Mouse (Mus musculus) left cerebral cortex, postnatal 25 days (tissue): ENCODE measurements around the gene Arid3a. TPM values are rescaled to one million over a fixed set of nuclear protein-coding genes. Genes with fewer than 3 reads are reported as not detected.

Experiments
- DNase-seq, 2 experiments: peaks; one replicate each; pipeline ENCODE4 v3.0.0; 2022; ENCODE audit warnings: low spot score in 2 of 2, mixed read lengths in 1 of 2
- intact Hi-C: fragments of 180-260 bp; cut with DNase I; formaldehyde crosslinking; loops from one replicate; pipeline ENCODE4 v1.15.1; 2025
- total RNA-seq, 2 experiments: library from RNA; stranded (reverse); gene quantifications; 2 replicates each; pipeline ENCODE4 v1.2.3; 2021

Arid3a gene
- total RNA-seq, 2 experiments from 2014 or later = 5.4 to 8.6 TPM

DNA sequence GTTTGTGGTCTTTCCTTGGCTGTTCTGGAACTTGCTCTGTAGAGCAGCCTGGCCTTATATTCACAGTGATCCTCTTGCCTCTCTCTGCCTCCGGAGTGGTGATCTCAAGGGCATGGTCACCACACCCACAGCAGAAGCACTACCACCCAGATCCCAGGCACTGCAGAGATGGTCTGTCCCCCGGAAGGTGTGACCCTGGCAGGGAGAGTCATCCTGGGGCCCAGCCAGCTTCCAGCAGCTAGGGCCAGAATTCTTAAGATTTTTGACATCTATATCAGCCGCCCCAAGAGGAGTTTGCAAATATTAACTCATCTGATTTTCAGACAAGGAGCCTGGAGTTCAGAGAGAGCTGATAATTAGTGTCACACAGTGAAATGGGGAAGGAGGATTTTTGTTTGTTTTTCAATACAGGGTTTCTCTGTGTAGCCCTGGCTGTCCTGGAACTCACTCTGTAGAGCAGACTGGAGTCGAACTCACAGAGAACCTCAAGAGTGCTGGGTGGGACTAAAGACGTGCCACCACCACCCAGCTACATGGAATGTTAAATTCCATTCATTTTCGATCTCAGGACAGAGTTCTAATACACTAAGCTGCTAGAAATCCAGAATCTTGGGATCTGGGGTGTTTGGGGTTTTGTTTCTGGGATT, 59.5 kb downstream of the Arid3a start:
- DNase-seq = no peak
- intact Hi-C loops = loop anchor here (5.0 kb wide), 1 partner anchor 66 kb away; no protein-coding TSS in a partner anchor

DNA sequence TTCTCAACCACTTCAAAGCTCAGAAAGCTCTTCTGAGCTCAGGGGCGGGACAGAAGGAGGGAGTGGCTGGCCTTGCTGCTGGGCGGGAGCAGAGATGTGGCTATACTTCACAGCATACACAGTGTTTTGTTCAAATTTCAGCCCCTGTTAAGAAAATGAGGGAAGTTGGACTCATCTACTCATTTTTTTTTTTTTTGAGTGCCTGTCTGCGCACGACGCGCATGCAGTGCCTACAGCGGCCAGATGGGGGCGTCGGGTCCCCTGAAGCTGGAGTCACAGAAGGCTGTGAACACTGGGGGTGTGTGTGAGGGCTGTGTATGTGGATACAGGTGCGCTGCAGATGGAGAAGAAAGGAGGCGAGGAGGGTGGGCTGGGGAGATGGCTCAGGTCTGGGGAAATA, 60.1 kb downstream of the Arid3a start:
- peak; percentile 75 to 83 for DNase-seq
- intact Hi-C loops = loop anchor here (5.0 kb wide), 1 partner anchor 65 kb away; no protein-coding TSS in a partner anchor

DNA sequence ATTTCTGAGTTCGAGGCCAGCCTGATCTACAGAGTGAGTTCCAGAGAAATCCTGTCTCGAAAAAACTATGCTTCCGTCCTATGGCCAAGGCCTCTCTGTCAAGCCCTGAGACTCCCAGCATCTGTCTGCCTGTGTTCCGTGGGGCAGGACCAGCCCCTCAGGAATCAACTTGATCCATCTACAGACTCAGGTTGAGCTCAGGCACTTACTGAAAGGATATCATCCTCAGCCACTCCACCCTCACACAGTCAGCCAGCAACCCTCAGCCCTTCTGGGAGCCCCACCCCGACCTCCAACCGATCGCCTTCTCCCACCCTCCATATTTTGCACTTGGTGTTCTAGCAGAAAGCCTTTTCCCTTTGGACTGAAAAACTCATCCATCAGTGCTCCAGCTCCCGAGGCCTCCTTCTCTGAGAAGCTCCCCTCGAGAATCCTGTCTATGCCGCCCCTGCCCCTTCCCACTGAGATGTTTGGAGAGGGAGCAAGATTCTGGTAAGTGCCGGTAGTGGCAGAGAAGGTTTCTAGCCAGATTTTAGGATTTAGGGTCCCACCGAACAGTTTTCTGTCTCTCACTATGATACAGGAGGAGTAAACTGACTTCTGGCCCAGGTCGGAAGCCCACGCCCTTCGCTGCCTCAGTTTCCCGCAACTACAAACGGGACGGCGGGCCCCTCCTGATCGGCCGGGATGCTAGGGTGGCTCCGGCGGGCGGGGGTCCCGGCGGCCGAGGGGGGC, 61.1 kb downstream of the Arid3a start:
- DNase-seq = no peak

DNA sequence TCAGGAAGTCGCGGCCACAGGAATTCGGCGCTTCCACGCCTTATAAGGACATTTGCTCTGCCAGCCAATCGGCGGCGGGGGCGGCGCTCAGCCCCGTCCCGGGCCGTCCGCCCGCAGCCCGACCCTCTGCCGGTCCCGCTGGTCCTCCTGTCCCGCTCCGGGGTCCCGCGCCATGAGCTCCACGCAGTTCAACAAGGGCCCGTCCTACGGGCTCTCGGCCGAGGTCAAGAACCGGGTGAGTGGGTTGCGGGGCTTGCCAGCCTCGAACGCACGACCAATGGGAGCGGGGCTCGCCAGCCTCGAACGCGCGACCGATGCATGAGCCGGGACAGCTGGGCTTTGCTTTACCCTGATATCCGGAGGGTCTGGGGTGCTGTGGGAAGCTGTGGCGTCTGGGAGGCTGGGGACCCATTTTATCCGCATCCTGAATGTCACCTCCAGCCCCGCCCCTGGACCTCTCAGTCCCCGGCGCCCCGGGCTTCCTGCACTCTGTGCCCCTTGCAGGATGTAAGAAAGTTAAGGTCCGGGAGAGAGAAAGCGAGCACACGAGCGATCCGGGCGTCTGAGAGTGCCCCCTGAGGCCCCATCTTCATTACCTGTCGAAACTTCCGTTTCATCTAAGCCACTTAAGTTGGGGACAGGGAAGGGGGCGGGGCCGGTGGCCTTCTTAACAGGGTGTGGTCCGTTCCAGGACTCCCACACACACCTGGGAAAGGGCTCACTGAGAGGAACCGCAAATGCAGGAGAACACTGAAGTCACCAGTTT, 61.8 kb downstream of the Arid3a start, which contains the start of gene Cnn2:
TSS of gene Cnn2 (plus strand) at position 79 of the 766 bp plus-strand sequence.
- intact Hi-C loops = loop anchor here (5.0 kb wide), 1 partner anchor 64 kb away; no protein-coding TSS in a partner anchor
- no peak for DNase-seq

More for the DNA sequence above, 61.1 kb downstream of the Arid3a start:
- intact Hi-C loops = loop anchor here (5.0 kb wide), 1 partner anchor 64 kb away; no protein-coding TSS in a partner anchor

DNA sequence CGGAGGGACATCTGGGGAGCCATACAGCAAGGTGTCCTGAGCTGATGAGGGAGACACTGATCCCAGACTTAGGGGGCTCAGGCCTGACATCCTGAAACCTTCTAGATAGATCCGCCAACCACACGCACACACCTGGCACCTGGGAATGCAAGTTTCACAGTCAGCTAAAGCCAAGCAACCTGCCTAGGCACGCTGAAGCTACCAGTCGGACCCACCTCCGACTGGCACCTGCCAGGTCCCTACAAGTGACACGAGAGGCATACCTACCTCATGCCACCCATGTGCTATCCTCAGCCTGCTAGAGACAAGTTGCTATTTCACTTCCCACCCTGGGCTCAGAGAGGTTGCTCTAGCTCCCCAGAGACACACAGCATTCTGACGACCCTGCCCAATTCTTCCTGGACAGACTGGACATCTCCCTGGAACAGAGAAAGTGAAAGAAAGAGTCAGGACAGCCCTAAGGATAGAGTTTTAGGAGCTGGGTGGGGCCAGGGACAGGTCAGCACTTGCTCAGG, 62.5 kb downstream of the Arid3a start:
- intact Hi-C loops = loop anchor here (5.0 kb wide), 1 partner anchor 63 kb away; no protein-coding TSS in a partner anchor
- DNase-seq = no peak

DNA sequence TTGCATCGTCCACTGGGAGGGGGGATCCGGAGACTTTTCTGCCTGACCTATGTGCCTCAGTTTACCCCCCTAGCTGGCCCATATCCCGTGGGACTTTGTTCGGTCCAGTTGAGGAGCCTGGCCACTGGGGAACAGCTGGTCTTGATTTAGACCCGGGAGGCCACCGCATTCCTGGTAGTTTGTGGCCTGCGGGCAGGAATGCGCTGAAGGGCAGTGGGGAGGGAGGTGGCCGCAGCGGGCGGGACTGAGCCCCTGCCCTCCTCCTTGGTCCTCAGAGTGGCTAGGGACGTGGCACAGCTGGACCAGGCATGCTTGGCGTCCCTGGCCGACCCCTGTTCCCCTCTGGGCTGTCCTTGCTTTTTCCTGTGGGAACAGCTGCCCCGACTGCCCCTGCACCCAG, 63.0 kb downstream of the Arid3a start:
- DNase-seq = no peak
- intact Hi-C loops = loop anchor here (5.0 kb wide), 1 partner anchor 62 kb away; no protein-coding TSS in a partner anchor

DNA sequence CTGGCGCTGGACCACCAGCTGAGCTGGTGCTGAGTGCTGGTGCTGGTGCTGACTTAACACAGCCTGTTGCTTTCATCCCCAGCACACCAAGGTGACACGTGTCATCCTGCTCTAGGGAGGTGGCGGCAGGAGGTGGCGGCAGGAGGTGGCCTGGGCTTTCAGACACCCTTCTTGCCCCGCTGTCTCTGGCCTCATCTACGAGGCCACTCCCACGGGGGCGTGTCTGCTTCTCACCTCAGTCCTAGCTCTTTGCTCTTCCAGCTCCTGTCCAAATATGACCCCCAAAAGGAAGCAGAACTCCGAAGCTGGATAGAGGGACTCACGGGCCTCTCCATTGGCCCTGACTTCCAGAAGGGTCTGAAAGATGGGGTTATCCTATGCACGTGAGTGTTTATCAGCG, 64.3 kb downstream of the Arid3a start:
- no peak for DNase-seq
- intact Hi-C loops = no loop called here

DNA sequence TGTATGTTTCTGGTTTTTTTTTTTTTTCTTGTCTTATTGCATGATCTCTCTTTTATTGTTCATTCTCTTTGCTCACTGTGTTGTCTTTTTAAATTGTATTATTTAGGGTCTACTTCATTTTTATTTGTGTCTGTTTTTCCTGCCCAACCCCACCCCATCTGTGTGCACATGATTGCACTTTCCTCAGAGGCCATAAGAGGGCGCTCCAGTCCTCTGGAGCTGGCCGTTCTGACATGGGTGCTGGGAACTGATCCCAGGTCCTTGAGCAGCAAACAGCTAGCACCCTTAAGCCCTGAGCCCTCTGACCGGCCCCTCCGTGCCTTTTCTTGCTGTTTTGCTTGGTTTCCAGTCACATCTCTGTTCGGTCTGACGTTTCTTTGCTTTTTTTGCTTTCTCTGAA, 64.7 kb downstream of the Arid3a start:
- no peak for DNase-seq
- intact Hi-C loops = no loop called here

DNA sequence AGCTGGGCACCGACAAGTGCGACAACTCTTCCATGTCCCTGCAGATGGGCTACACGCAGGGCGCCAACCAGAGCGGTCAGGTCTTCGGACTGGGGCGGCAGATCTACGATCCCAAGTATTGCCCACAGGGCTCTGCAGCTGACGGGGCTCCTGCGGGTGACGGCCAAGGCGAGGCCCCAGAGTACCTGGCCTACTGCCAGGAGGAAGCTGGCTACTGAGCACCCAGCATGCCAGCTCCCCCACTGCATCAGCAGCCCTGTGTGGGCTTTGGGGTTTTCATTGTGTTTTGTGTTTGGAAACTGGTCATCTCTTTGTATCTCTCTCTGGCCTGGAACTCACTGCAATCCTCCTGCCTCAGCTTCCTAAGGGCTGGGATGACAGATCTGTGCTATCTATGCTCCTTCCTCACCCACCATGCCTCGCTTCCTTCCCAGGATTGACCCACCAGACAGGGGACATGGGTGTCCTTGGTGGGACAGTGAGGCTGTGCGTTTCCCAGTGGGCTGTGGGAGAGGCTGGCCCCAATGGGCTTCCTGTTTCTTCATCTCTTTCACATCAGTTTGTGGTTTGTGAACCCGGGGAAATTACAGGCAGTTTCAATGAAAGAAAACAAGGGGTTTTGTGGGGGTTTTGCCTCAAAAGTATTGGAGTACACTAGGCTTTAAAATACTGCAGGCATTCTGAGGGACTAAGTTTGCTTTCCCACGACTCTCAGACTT, 67.7 kb downstream of the Arid3a start:
- intact Hi-C loops = no loop called here
- DNase-seq = no peak

DNA sequence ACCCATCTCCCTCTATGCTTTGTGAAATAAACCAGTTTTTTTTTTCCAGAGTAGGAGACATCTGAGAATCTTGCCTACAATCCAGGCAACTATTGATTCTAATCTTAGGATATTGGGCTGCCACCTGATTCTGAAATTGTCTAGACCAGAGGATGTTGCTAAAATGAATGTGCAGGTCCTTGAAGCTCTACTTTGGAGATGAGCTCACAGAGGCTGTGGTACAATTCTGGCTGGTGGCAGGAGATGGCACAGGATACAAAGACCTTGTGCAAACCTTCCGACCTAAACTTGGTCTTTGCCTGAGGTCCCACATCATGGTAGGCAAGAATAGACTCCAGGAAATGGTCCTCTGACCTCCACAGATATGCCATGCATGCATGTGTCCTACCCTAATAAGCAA, 68.8 kb downstream of the Arid3a start:
- intact Hi-C loops = no loop called here
- no peak for DNase-seq

DNA sequence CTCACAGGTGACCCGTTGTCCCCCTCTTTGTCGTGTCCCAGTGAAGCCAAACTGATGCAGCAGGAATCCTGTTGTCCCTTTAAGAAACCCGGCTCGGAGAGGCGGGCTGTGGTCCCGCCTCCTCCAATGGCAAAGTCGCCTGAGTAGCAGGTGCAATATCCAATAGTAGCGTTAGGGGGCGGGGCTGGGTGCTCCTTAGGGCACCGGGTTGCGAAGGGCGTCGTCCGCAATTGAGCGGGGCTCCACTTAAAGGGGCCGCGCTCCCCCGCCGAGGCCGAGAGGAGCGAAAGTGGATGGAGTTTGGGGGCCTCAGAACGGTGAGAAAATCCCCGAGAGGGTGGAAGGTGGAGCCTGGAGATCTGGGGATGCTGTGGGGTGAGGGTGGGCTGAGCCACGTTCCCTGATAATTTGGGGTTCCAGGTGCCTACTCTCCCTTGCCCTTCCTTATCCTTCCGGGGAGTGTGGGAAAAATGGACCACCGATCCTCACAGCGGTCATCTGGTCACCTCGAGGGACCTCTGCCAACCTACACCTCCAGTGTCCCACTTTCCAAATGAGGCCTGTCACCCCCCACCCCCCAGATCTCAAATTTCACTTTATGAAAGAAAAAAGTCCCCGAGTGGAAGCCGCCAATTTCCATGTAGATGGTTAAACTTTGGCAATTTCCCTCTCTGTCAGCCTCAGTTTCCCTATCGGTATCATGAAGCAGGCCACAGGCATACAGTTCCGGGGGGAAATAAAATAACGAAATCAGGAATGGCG, 69.6 kb downstream of the Arid3a start, which contains the start of gene Abca7:
TSS of gene Abca7 (plus strand) at position 223 of the 762 bp plus-strand sequence.
- DNase-seq = peak; percentile 93 to 96
- intact Hi-C loops = no loop called here

DNA sequence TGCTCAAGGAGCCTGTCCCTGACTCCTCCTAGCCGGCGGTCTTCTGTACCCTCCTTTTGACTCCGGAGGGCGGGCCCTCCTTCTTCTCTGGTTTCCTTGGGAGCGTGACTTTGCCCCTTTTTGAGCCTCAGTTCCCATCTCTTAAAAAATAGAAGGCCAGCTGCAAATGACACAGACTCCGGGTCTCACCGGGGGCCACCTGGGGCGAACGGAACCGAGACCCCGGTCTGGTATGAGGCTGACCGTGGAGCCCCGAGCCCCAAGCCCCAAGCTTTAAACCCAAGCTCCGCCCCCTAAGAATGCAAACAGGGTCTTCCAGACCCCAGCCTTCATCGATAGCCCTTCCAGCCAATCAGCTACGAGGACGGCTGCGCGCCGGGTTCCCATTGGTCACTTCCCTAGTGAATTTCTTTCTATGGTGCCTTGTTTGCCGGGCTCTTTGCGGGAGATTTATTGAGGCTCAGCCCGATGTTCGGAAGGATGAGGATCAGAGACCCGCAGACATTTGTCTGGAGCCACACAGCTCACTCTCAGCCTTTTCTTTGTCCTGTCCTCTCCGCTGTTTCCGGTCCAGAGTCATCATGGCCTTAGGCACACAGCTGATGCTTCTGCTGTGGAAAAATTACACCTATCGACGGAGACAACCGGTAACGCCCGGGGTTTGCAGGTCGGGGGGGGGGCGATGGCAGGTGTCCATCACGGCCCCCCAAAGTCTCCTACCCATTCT, 70.4 kb downstream of the Arid3a start:
- intact Hi-C loops = no loop called here
- DNase-seq = peak; percentile 72 to 85

DNA sequence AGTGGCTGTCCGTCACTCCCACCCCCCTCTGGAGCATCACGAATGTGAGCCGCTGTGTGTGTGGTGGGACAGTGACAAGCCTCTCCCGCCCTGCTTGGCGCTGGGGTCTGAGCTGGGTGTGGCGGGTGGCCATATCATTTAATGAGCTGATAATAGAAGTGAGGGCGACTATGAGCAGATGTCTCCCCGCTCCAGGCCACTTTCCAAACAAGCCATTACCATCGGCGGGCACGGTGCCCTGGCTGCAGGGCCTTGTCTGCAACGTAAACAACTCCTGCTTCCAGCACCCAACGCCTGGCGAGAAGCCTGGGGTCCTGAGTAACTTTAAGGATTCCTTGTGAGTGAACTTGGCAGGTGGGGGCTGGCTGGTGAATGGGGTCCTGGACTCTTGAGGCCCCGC, 71.0 kb downstream of the Arid3a start:
- intact Hi-C loops = no loop called here
- DNase-seq = no peak

DNA sequence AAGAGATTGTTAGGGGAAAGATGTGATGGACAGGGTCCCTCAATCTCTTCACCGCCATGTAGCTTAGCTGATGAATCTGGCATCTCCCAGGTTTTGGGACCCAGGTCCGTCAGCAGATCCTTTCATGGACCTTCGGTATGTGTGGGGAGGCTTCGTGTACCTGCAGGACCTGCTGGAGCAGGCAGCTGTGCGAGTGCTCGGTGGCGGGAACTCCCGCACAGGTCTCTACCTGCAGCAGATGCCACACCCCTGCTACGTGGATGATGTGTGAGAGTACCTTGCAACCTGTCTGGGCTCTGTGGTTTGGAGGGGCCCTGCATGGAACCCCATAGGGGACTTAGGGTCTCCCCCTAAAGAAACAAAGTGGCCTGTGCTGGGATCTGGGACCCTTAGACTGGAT, 75.1 kb downstream of the Arid3a start:
- no peak for DNase-seq
- intact Hi-C loops = no loop called here

DNA sequence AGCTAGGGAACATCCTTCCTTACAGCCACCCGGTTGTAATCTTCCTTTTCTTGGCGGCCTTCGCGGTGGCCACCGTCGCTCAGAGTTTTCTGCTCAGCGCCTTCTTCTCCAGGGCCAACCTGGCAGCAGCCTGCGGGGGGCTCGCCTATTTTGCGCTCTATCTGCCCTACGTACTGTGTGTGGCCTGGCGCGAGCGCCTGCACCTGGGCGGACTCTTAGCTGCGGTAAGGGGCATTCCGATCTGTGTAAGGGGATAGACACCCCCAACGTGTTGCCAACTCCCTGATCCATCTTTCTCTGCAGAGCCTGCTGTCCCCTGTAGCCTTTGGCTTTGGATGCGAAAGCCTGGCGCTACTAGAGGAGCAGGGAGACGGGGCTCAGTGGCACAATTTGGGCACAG, 76.0 kb downstream of the Arid3a start:
- intact Hi-C loops = no loop called here

DNA sequence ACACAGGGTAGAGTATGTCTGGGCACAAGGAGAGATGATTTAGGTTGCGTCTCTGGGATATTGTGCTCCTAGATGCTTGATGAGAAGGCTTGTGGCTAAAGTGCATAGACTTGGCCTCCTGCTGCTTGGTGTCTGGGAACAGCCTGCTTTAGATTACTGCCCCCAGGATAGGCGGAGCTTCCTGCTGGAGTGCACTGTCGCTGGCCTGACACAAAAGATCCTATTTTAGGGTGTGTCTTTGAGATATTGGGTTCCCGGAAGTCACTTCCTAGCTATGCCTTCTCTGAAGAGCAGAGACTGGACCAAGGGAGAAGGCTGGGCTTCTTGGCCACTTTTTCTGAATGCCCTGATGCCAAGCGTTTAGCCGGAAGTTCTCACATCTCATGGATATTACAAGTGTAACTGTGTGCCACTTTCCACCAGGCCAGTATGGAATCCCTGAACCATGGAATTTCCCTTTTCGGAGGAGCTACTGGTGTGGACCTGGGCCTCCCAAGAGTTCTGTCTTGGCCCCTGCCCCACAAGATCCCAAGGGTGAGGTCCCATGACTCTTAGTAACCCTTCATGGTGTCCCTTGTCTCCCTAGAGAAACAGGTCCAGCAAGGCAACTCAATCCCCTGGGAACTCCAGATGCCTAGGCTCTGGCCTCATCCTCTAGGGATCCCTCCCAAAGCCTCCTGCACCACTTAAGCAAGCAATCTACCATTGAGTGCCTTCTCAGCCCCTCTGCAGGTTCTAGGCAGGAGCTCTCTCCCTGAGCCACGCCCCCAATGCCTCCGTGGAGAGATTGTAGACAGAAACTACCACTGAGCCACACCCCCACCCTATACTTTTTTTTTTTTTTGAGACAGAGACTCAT, 76.8 kb downstream of the Arid3a start:
- no peak for DNase-seq
- intact Hi-C loops = no loop called here

More for the DNA sequence above, 76.0 kb downstream of the Arid3a start:
- DNase-seq = no peak

DNA sequence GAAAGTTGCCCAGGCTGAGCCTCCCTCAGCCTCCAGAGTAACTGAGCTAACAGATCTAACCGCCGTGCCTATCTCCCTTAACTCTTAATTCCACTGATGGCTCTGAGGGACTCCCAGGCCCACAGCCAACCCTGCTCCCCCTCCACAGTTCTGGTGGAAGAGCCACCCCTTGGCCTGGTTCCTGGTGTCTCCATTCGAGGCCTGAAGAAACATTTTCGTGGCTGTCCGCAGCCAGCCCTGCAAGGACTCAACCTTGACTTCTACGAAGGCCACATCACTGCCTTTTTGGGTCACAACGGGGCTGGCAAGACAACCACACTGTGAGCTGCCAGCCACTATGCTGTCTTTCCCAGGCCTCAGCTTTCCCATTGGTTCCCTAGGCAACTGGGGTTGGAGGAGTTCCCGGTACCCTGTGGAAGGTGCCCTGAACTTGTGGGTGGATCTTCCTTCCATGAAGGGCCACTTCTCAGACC, 77.4 kb downstream of the Arid3a start:
- DNase-seq = no peak
- intact Hi-C loops = no loop called here
